Comparison of ENCODE assay signal across 8 mouse cellular contexts in the genomic region with DNA sequence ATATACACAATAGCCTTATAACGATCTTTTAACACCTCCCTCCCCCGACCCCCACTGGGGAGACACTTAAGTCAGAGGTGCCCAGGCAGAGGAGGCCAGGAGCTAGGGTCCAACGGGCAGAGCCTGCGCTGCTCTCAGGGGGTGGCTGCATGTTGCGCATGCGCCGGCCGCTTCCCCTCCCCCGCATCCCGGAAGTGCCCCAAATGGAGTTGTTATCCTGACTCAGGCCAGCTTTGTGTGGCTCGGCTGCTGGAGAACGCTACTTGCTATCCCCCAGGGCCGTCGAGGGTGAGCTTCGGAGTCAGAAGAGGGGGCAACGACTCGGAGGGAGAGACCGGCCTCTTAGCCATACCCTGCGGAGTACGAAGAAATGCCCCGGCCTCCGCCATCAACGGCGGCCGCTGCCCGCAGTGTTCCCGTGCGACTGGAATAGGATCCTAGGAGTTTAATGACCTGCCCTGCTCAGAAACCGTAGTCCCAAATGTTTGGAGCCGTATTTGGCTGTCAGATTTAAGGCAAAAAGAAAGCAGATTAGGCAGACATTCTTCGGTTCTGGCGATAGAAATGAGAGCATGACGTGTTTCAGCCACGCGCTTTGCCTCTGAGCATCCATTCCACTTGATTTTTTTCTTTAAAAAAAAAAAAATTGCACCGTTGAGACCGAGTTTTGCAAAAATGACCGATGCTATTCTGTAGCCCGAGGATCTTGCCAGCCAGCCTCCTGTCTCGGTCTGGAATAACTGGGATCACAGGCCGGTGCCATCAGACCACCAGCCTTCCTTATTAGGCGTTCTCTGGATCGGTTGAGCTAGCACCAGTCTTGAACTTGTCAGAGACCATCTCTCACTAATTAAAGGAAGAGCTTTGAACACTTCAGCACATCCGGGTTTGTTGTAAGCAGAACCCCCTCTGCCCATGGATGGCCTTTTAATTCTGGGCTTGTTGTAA. TPM values are rescaled to one million over a fixed set of nuclear protein-coding genes. Genes with fewer than 3 reads are reported as not detected.
DNase-seq lines count a peak whose midpoint lies in the region; ATAC-seq lines count a peak whose summit lies in the region.

No protein-coding gene starts in this region.

- ATAC-seq in intestine, embryonic 14.5 days (replicated peaks; ENCODE audit: low FRiP score, low TSS enrichment, low read depth), result peak; percentile 86

- H3K27me3 ChIP-seq in intestine, embryonic 14.5 days (replicated peaks; ENCODE audit: control insufficient read depth, insufficient read depth, low read length), result no peaks in the 10 kb centered on the region

- H3K36me3 ChIP-seq in intestine, embryonic 14.5 days (ENCODE audit: control insufficient read depth, insufficient read depth, low read length), result no peaks in the 10 kb centered on the region

- H3K9ac ChIP-seq in intestine, embryonic 14.5 days (ENCODE audit: low read length), result peak overlapping the region; percentile 70

- H3K4me3 ChIP-seq in intestine, embryonic 14.5 days (ENCODE audit: low read depth, low read length), result peak overlapping the region; percentile 57

- peak; percentile 82 to 84 for DNase-seq in adrenal gland, adult 18-20 months (ENCODE audit: low spot score in 2 of 2)
- peak; percentile 91 for DNase-seq in embryo, embryonic 10.5 days (ENCODE audit: low spot score)
- peak; percentile 88 for DNase-seq in gastrocnemius, postnatal 25 days
- peak; percentile 97 for DNase-seq in intestine, embryonic 14.5 days (ENCODE audit: low spot score)
- peak; percentile 83 to 91 for DNase-seq in left cerebral cortex, postnatal 25 days (ENCODE audit: low spot score in 2 of 2)
- peak; percentile 92 for DNase-seq in mesoderm, embryonic 11.5 days (ENCODE audit: low read depth, low spot score)
- peak; percentile 75 to 82 for DNase-seq in right cerebral cortex, postnatal 36 days (ENCODE audit: low spot score in 2 of 2)
- DNase-seq in urinary bladder, postnatal 4 days (ENCODE audit: low spot score in 2 of 2), result peak; percentile 83 to 88

- WGBS in intestine, embryonic 14.5 days, result 4% methylated on average over 44 of the region's 44 CpGs

- H3K27ac ChIP-seq in intestine, embryonic 14.5 days (ENCODE audit: low read depth), result peak overlapping the region; percentile 89

- 0 out of 2 replicates have a peak, but pooled peaks cover 3% of the 10 kb centered on the region for H3K9me3 ChIP-seq in intestine, embryonic 14.5 days (ENCODE audit: control insufficient read depth, low read length)

- H3K4me1 ChIP-seq in intestine, embryonic 14.5 days (replicated peaks; ENCODE audit: control insufficient read depth, insufficient read depth, low read length), result peaks cover 30% of the 10 kb centered on the region

- intact Hi-C loops in left cerebral cortex, postnatal 25 days (cut with DNase I), result no loop called here

- H3K4me2 ChIP-seq in intestine, embryonic 14.5 days (ENCODE audit: low read length), result peak overlapping the region; percentile 84

RNA-seq across cellular contexts. Expression of a gene that starts 39.9 kb away (rescaled TPM):
- total RNA-seq in adrenal gland, adult 18-20 months (2021), result 1 to 10 TPM; 3.7 to 4.2 TPM
- total RNA-seq in gastrocnemius, postnatal 25 days (2021), result 1 to 10 TPM; 2.3 to 2.5 TPM
- polyA plus RNA-seq in intestine, embryonic 14.5 days (2014; fragmentation: Nextera tagmentation; extraction: Ambion mirVana), result 15.0 and 15.6 TPM in 2 replicates
- 10 to 100 TPM; 66.5 to 73.7 TPM for total RNA-seq in left cerebral cortex, postnatal 25 days (2021)

Comparison
In these comparisons a context has a peak if more than half of its experiments do, and no peak if none do; other contexts are left out.
1. Peak in every context shown above with its lines: DNase-seq, ATAC-seq, H3K4me3 ChIP-seq and H3K27ac ChIP-seq.
2. RNA of a gene that starts 39.9 kb away (total RNA-seq): 66.5 to 73.7 TPM in left cerebral cortex, postnatal 25 days; 3.7 to 4.2 TPM in adrenal gland, adult 18-20 months and 2.3 to 2.5 TPM in gastrocnemius, postnatal 25 days; every median in the first group is over 10 times any median in the second.